Mouse (Mus musculus): ENCODE measurements at regions not wholly inside any gene's neighbourhood (a gene's known extent, or its start where the extent isn't known, plus 50 kb on each side); places are given as distances from the start of the nearest gene placed in this dataset.

GRCm38 (mm10) chr2:118039819-118040206, 71.9 kb upstream of the Thbs1 start:
- DNase-seq, result no peak

- DNase-seq, result no peak
Observed at GRCm38 (mm10) chr2:118042380-118043055, 69.2 kb upstream of the Thbs1 start.

- no peak for DNase-seq
Observed at GRCm38 (mm10) chr2:118044666-118045065, 67.0 kb upstream of the Thbs1 start.

- DNase-seq, result no peak
Observed at GRCm38 (mm10) chr2:118050326-118050725, 61.4 kb upstream of the Thbs1 start.

- no peak for DNase-seq
Observed at GRCm38 (mm10) chr2:118051610-118052009, 60.1 kb upstream of the Thbs1 start.

- DNase-seq, result no peak
Observed at GRCm38 (mm10) chr2:118053512-118053911, 58.2 kb upstream of the Thbs1 start.

GRCm38 (mm10) chr2:118058654-118059395, 52.9 kb upstream of the Thbs1 start:
- DNase-seq, result no peak

- no peak for DNase-seq
Observed at GRCm38 (mm10) chr2:118061291-118061690, 50.4 kb upstream of the Thbs1 start.

Measured in thymus, postnatal 14 days (tissue).